Mouse (Mus musculus): Measurements from ENCODE around the gene Cyp1b1. TPM values are rescaled to one million over a fixed set of nuclear protein-coding genes. Genes with fewer than 3 reads are reported as not detected.
A peak's percentile ranks its signal among the peaks of the same experiment; 100 is the strongest.

Gene Cyp1b1
- total and polyA plus RNA-seq, 3 experiments = not detected

DNA sequence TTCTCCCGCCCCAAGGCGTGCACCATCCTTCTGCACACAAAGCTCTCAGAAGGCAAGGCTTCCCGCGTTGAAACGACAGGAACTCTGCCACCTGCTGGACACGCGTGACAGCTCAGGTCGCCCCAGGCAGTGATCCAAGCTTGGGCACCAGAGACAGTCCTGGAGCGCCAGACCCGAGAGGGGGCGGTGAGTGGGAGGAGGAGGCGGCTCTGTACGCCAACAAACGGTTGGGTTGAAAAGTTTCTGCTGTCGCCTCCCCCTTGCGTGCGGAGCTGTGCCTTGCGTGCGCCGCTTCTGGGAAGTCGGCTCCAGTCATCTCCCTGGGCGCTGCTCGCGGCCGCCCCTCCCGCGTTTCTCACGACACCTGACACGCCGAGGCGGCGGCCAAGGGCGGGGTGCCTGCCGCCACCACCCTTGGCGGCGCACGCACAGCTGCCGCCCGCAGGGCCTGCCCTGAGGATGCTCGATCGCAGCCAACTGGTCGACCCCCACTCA, 835 bp upstream of the Cyp1b1 start:
- Histone ChIP-seq H3K9ac (ENCODE audit: control insufficient read depth, low read depth, low read length, poor library complexity, severe bottlenecking) (no peak overlapping the region), H3K4me3 (ENCODE audit: control insufficient read depth in 1 of 2, insufficient read depth in 1 of 2, low read depth in 2 of 2, low read length in 2 of 2) (no peak overlapping the region), H3K27ac (ENCODE audit: control insufficient read depth, low read depth, low read length) (no peak overlapping the region), H3K4me1 (ENCODE audit: control insufficient read depth in 1 of 2, insufficient read depth in 2 of 2, low read length in 2 of 2) (no peaks in the 10 kb centered on the region), H3K79me2 (ENCODE audit: control insufficient read depth, insufficient read depth, low read length, poor library complexity) (no peaks in the 10 kb centered on the region), H3K9me3 (replicated peaks; ENCODE audit: insufficient read depth, low read length) (no peaks in the 10 kb centered on the region), H3K36me3 (ENCODE audit: control insufficient read depth in 1 of 2, insufficient read depth in 2 of 2, low read length in 2 of 2) (no peaks in the 10 kb centered on the region), H3K27me3 (ENCODE audit: control insufficient read depth in 1 of 2, insufficient read depth in 2 of 2, low read length in 2 of 2) (peaks cover 0 to 2% of the 10 kb centered on the region in 2 experiments; a peak in 1 of 4 replicates)
- TF ChIP-seq RCOR1 (IDR thresholded peaks at IDR 0.05; ENCODE audit: low read depth, low read length) (no peak), CTCF (IDR thresholded peaks at IDR 0.05 in 2 of 3, conservative IDR thresholded peaks at IDR 0.05 in 1 of 3; ENCODE audit: control insufficient read depth in 1 of 3, insufficient read depth in 1 of 3, low read depth in 2 of 3, low read length in 3 of 3, poor library complexity in 1 of 3, severe bottlenecking in 1 of 3) (peak in 2 of 3 experiments; percentile 6 to 39; a peak in 3 of 6 replicates), ZMIZ1 (IDR thresholded peaks at IDR 0.05; ENCODE audit: low read depth, low read length) (no peak), NRF1 (IDR thresholded peaks at IDR 0.05; ENCODE audit: insufficient read depth, low read depth, low read length, poor library complexity, severe bottlenecking) (no peak), SMC3 (IDR thresholded peaks at IDR 0.05; ENCODE audit: low read depth, low read length) (peak; percentile 16; the same call in 1 of the 2 replicates)
- peak; percentile 2 for DNase-seq (ENCODE audit: low read depth, low spot score)

DNA sequence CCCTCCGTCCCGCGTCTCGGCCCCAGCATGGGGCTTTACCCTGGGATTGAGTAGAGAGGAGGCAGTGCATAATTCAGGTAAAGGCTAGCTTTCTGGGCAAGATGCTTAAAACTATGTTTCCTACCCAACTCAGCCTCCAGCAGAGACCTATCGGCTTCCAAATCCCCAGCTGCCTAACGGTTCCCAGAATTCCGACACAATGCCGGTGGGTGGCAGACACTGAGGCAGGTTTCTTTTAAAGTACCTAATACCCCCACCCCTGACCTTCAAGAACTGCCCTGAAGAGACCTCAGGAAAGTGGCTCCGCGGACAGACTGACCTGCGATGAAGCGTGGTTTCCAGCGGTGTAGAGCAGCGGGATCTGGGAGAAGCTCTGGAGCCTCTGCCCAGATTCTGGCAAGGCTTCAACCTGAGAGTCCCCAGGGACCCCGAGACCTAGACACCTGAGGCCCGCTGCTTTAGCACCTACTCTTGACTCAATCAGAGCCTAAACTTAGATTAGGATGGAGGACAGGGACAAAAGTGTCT, 429 bp downstream of the Cyp1b1 start:
- Histone ChIP-seq H3K9ac (ENCODE audit: control insufficient read depth, low read depth, low read length, poor library complexity, severe bottlenecking) (no peak overlapping the region), H3K79me2 (ENCODE audit: control insufficient read depth, insufficient read depth, low read length, poor library complexity) (no peaks in the 10 kb centered on the region), H3K4me1 (ENCODE audit: control insufficient read depth in 1 of 2, insufficient read depth in 2 of 2, low read length in 2 of 2) (no peaks in the 10 kb centered on the region), H3K9me3 (replicated peaks; ENCODE audit: insufficient read depth, low read length) (no peaks in the 10 kb centered on the region), H3K27ac (ENCODE audit: control insufficient read depth, low read depth, low read length) (no peak overlapping the region), H3K4me3 (ENCODE audit: control insufficient read depth in 1 of 2, insufficient read depth in 1 of 2, low read depth in 2 of 2, low read length in 2 of 2) (no peak overlapping the region), H3K36me3 (ENCODE audit: control insufficient read depth in 1 of 2, insufficient read depth in 2 of 2, low read length in 2 of 2) (no peaks in the 10 kb centered on the region), H3K27me3 (ENCODE audit: control insufficient read depth in 1 of 2, insufficient read depth in 2 of 2, low read length in 2 of 2) (peaks cover 0 to 2% of the 10 kb centered on the region in 2 experiments; a peak in 1 of 4 replicates)
- no peak for TF ChIP-seq NELFE (IDR thresholded peaks at IDR 0.05; ENCODE audit: low read depth, low read length)
- TF ChIP-seq POLR2AphosphoS2 (IDR thresholded peaks at IDR 0.05; ENCODE audit: low read length) = no peak
- TF ChIP-seq CHD1 (IDR thresholded peaks at IDR 0.05; ENCODE audit: low read depth, low read length) = no peak
- TF ChIP-seq MAFK (IDR thresholded peaks at IDR 0.05; ENCODE audit: borderline replicate concordance, low read depth, low read length) = no peak
- no peak for TF ChIP-seq RAD21 (IDR thresholded peaks at IDR 0.05; ENCODE audit: low read depth, low read length)
- TF ChIP-seq E2F4 (IDR thresholded peaks at IDR 0.05; ENCODE audit: borderline replicate concordance, low read depth, low read length) = no peak
- no peak for TF ChIP-seq JUND (IDR thresholded peaks at IDR 0.05; ENCODE audit: low read depth, low read length)
- no peak for TF ChIP-seq MAX (IDR thresholded peaks at IDR 0.05; ENCODE audit: low read length)
- TF ChIP-seq GATA1 (IDR thresholded peaks at IDR 0.05; ENCODE audit: low read depth, low read length) = no peak
- TF ChIP-seq ZMIZ1 (IDR thresholded peaks at IDR 0.05; ENCODE audit: low read depth, low read length) = no peak
- no peak for TF ChIP-seq POLR2AphosphoS5 (IDR thresholded peaks at IDR 0.05; ENCODE audit: borderline replicate concordance, low read depth, low read length)
- no peak for TF ChIP-seq MYB (IDR thresholded peaks at IDR 0.05; ENCODE audit: low read depth, low read length)
- TF ChIP-seq TCF12 (IDR thresholded peaks at IDR 0.05; ENCODE audit: low read depth, low read length) = no peak
- TF ChIP-seq TBP (IDR thresholded peaks at IDR 0.05; ENCODE audit: low read depth, low read length) = no peak
- no peak for DNase-seq (ENCODE audit: low read depth, low spot score)
